Mouse (Mus musculus) right cerebral cortex, postnatal 4 days (tissue): ENCODE measurements around the gene Abca9.

Source experiments
- DNase-seq: peaks from one replicate; pipeline ENCODE4 v3.0.0-alpha.2; 2022

Gene Abca9

GRCm38 (mm10) chr11:110060127-110060526, 107.9 kb downstream of the Abca9 start:
- no peak for DNase-seq

GRCm38 (mm10) chr11:110053681-110054080, 114.3 kb downstream of the Abca9 start:
- DNase-seq, result no peak
